Mouse (Mus musculus): ENCODE measurements around the gene Fanca. TPM values are rescaled to one million over a fixed set of nuclear protein-coding genes. Genes with fewer than 3 reads are reported as not detected.
"Not testable (repeated sequence)": the region's sequence is repeated elsewhere in the genome, so short reads cannot be mapped to it uniquely, and the experiment has no call there.

Fanca gene
- polyA plus RNA-seq, 2 experiments from 2014 or later, result 5.9 to 7.9 TPM

GRCm38 (mm10) chr8:123267926-123268656 is 50.3 kb downstream of the Fanca start:
- ATAC-seq, result no peak

- not testable (repeated sequence) for ATAC-seq
These were observed 60.8 kb downstream of the Fanca start for GRCm38 (mm10) chr8:123257593-123257992.

GRCm38 (mm10) chr8:123257114-123257513 is 61.3 kb downstream of the Fanca start:
- ATAC-seq, result no peak

- no peak for ATAC-seq
These were observed 63.2 kb downstream of the Fanca start for GRCm38 (mm10) chr8:123255170-123255569.

GRCm38 (mm10) chr8:123254099-123254885 is 64.1 kb downstream of the Fanca start, which contains the start of the genes Zfp276 and Vps9d1:
TSS of gene Zfp276 (plus strand) at chr8:123254195.
TSS of gene Vps9d1 (minus strand) at chr8:123254348.
- ATAC-seq, result peak; percentile 85

GRCm38 (mm10) chr8:123253451-123254098 is 64.8 kb downstream of the Fanca start:
- peak; percentile 19 for ATAC-seq

GRCm38 (mm10) chr8:123252925-123253324 is 65.5 kb downstream of the Fanca start:
- no peak for ATAC-seq

GRCm38 (mm10) chr8:123250940-123251339 is 67.4 kb downstream of the Fanca start:
- ATAC-seq, result no peak

GRCm38 (mm10) chr8:123248596-123248995 is 69.8 kb downstream of the Fanca start:
- no peak for ATAC-seq

GRCm38 (mm10) chr8:123247748-123248147 is 70.6 kb downstream of the Fanca start:
- ATAC-seq, result no peak

- ATAC-seq, result no peak
These were observed 72.8 kb downstream of the Fanca start for GRCm38 (mm10) chr8:123245543-123245942.

- ATAC-seq, result no peak
These were observed 74.0 kb downstream of the Fanca start for GRCm38 (mm10) chr8:123244382-123244781.

- no peak for ATAC-seq
These were observed 75.3 kb downstream of the Fanca start for GRCm38 (mm10) chr8:123243053-123243452.

GRCm38 (mm10) chr8:123242107-123242923 is 76.1 kb downstream of the Fanca start:
- ATAC-seq, result no peak

GRCm38 (mm10) chr8:123239398-123239797 is 79.0 kb downstream of the Fanca start:
- no peak for ATAC-seq

- peak; percentile 100 for ATAC-seq
These were observed 82.6 kb downstream of the Fanca start, which contains the start of gene Spata2l for GRCm38 (mm10) chr8:123235520-123236497. TSS of gene Spata2l (minus strand) at chr8:123236233.

- ATAC-seq, result no peak
These were observed 83.4 kb downstream of the Fanca start for GRCm38 (mm10) chr8:123234918-123235519.

- no peak for ATAC-seq
These were observed 84.6 kb downstream of the Fanca start for GRCm38 (mm10) chr8:123233760-123234159.

GRCm38 (mm10) chr8:123233300-123233699 is 85.1 kb downstream of the Fanca start:
- no peak for ATAC-seq

- ATAC-seq, result no peak
These were observed 85.8 kb downstream of the Fanca start for GRCm38 (mm10) chr8:123232553-123232952.
